Mouse (Mus musculus) WW6 (cell line): ENCODE measurements at regions not wholly inside any gene's neighbourhood (a gene's known extent, or its start where the extent isn't known, plus 50 kb on each side); places are given as distances from the start of the nearest gene placed in this dataset.
A peak's percentile ranks its signal among the peaks of the same experiment; 100 is the strongest.
"Not testable (repeated sequence)": the region's sequence is repeated elsewhere in the genome, so short reads cannot be mapped to it uniquely, and the experiment has no call there.

Source experiments
- DNase-seq: peaks from one replicate; pipeline ENCODE4 v3.0.0-alpha.2; 2013; ENCODE audit warnings: low read depth, low spot score

- no peak for DNase-seq
These were observed 210.9 kb upstream of the Crbn start for GRCm38 (mm10) chr6:107010785-107011184.

- DNase-seq = no peak
These were observed 213.1 kb upstream of the Crbn start for GRCm38 (mm10) chr6:107012938-107013511.

GRCm38 (mm10) chr6:107019126-107019525 is 219.2 kb upstream of the Crbn start:
- DNase-seq = no peak

- no peak for DNase-seq
These were observed 245.3 kb upstream of the Crbn start for GRCm38 (mm10) chr6:107045177-107045576.

- DNase-seq = no peak
These were observed 251.7 kb upstream of the Crbn start for GRCm38 (mm10) chr6:107051604-107052003.

- DNase-seq = no peak
These were observed 252.3 kb upstream of the Crbn start for GRCm38 (mm10) chr6:107052180-107052579.

GRCm38 (mm10) chr6:107059001-107059765 is 259.3 kb upstream of the Crbn start:
- DNase-seq = no peak

- no peak for DNase-seq
These were observed 263.1 kb upstream of the Crbn start for GRCm38 (mm10) chr6:107062886-107063565.

- no peak for DNase-seq
These were observed 270.6 kb upstream of the Crbn start for GRCm38 (mm10) chr6:107070441-107070840.

GRCm38 (mm10) chr6:107092600-107092999 is 292.7 kb upstream of the Crbn start:
- no peak for DNase-seq

- no peak for DNase-seq
These were observed 328.8 kb upstream of the Crbn start for GRCm38 (mm10) chr6:107128716-107129115.

- no peak for DNase-seq
These were observed 361.7 kb upstream of the Lrrn1 start for GRCm38 (mm10) chr6:107167736-107168491.

GRCm38 (mm10) chr6:107218309-107218708 is 311.3 kb upstream of the Lrrn1 start:
- DNase-seq = peak; percentile 71

GRCm38 (mm10) chr6:107218721-107219120 is 310.8 kb upstream of the Lrrn1 start:
- DNase-seq = peak; percentile 11

GRCm38 (mm10) chr6:107222602-107223001 is 307.0 kb upstream of the Lrrn1 start:
- DNase-seq = no peak

GRCm38 (mm10) chr6:107229843-107230242 is 299.7 kb upstream of the Lrrn1 start:
- not testable (repeated sequence) for DNase-seq

- no peak for DNase-seq
These were observed 291.9 kb upstream of the Lrrn1 start for GRCm38 (mm10) chr6:107237692-107238091.

- no peak for DNase-seq
These were observed 285.6 kb upstream of the Lrrn1 start for GRCm38 (mm10) chr6:107243981-107244380.

- DNase-seq = no peak
These were observed 249.2 kb upstream of the Lrrn1 start for GRCm38 (mm10) chr6:107280348-107280747.

- DNase-seq = no peak
These were observed 238.7 kb upstream of the Lrrn1 start for GRCm38 (mm10) chr6:107290850-107291249.

GRCm38 (mm10) chr6:107303676-107304369 is 225.7 kb upstream of the Lrrn1 start:
- DNase-seq = no peak
